Mouse (Mus musculus) frontal cortex, postnatal 36 days (tissue): ENCODE data around the gene Gm7694.

Experiments
- DNase-seq, 2 experiments: peaks; one replicate each; pipeline ENCODE4 v3.0.0; 2022; ENCODE audit warnings: low spot score in 2 of 2

The Gm7694 gene

DNA sequence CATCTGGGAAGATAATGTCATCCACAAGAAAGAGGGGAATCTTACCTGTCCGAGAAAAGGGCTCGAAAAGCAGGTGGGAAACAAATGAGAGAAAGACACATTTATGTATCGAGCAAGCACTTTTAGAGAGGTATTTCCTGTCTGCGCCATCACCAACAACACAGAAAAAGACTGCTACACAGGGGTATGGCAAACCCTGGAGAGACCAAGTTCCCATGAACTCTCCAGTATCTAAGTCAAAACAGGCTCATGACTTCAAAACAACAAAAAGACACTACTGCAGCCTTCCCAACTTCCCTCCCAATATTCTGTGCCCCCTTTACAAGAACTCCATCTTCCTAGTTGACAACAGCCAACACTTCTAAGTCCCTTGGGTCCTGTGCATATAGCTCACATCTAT is at the start of gene Gm7694:
Gene Gm7694 (minus strand): TSS at position 101 of the 400 bp plus-strand sequence.
- no peak for DNase-seq

- no peak for DNase-seq
These were observed 47.2 kb upstream of the Gm7694 start for GRCm38 (mm10) chr1:170353335-170353734.

DNA sequence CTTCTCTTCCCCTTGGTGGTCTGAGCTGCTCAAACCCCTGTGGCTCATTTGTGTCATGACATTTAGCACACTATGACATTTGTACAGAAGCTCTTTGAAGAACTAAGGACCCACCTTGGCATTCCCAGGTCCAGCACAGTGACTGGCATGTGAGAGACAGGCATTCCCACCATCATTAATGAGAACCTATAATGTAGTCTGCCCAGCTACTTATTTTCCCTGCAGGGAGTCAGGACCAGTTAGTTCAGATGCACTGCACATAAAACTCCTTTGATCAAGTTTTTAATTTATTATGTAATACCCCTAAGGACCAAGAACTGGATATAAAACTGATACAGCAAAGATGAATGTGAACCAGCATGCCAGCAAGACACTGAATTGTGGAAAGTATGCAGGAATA is 44.9 kb upstream of the Gm7694 start:
- DNase-seq = no peak

GRCm38 (mm10) chr1:170346266-170346665 is 40.1 kb upstream of the Gm7694 start:
- no peak for DNase-seq

- DNase-seq = no peak
These were observed 37.8 kb upstream of the Gm7694 start for GRCm38 (mm10) chr1:170343906-170344305.

DNA sequence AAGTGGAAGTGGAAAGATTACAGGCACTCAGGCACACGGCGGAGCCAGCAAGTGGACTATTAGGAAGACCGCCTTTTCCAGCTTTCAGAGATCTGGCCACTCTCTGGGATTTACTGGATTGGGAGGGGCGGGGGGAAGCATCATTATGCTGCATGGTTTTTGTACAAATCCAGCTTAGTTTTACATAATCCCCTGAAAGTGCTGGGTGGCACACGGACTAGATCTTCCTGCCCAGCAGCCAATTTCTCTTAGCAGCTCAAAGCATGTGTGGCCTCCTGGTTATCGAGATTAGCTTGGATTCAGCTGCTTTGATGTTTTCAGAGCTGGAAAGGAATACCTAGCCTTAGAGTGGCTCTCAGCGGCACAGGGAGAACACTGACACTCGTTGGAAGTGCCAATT is 36.9 kb upstream of the Gm7694 start:
- no peak for DNase-seq

GRCm38 (mm10) chr1:170339943-170340342 is 33.8 kb upstream of the Gm7694 start:
- no peak for DNase-seq

DNA sequence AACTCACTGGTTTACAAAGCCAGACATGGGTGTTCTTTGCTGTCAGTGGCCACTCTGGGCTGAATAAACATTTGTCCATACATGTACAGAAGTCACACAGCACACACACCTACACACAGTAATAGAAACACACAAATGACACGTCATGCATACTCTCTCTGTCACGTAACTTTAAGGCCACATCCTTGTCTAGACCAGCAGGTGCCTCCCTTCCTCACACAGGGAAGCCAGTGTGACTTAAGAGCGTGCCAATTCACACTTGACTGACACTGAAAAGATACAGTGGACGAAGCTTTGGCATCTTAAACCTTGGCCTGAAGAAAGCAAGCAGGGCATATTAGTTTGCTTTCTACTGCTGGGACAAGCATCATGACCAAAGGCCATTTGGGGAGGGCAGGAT is 26.6 kb upstream of the Gm7694 start:
- DNase-seq = no peak

DNA sequence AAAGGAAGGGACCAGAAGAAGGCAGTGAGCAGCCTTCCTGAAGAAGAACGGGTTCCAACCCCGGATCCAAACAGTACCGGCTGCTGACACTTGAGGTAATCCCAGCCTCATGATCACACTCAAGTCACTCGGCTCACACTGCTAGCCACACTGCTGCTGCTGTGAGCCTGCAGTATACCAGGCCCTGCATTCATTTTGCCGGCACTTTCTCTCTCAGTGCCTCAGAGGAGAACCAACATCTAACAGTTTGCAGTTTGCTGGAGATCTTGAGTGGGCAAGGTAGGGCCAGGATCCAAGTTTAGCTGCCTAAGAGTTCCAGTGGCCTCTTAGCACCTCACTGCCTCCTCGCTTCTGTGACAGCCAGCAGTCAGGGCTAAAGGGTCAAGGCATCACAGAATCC is 25.8 kb upstream of the Gm7694 start:
- DNase-seq = no peak

GRCm38 (mm10) chr1:170325277-170325676 is 19.1 kb upstream of the Gm7694 start:
- no peak for DNase-seq

- DNase-seq = no peak
These were observed 18.2 kb upstream of the Gm7694 start for GRCm38 (mm10) chr1:170324312-170324711.

DNA sequence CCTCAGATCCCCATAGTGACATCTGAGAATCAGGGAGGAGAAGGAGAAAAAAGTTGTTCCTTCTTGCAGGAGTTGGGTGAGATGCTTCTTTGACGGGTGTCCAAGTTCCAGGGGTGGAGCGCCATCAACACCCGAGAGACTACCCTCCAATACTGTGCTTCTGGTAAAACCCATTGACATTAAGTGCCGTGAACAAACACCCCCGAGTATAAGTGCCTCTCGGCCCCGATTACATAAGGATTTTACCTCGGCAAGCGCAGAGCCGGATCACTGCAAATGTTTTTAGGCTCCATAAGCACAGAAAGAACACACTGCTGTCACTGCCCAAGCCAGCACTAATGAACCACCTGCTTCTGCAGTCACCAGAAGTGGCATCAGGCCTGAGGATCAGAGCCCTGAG is 16.9 kb upstream of the Gm7694 start:
- DNase-seq = no peak

DNA sequence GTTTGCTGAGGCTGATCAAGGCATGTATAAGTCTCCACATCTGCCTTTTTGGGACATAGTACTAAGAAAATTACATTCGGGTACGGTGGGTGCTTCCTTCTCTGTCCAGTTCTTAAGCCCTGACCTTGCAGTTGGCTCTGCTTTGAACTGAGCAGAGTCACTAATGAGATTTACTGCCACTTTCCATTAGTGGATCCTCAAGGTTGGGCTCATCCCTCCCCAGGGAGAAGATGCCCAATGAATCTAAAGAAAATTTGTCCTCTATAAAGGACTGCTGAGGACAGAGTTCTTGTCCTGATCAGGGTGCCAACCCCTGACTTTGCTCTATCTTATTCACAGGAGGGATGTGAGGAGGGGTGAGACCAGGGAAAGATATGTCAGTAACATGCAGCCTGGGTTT is 15.9 kb upstream of the Gm7694 start:
- no peak for DNase-seq

- DNase-seq = no peak
These were observed 5.3 kb upstream of the Gm7694 start for GRCm38 (mm10) chr1:170311431-170311830.

- DNase-seq = no peak
These were observed 2.4 kb upstream of the Gm7694 start, which contains the start of gene Spata46 for GRCm38 (mm10) chr1:170308503-170308902. Spata46 (plus strand) TSS chr1:170308803.

- no peak for DNase-seq
These were observed 1.1 kb downstream of the Gm7694 start for GRCm38 (mm10) chr1:170305002-170305401.

- no peak for DNase-seq
These were observed 3.0 kb downstream of the Gm7694 start for GRCm38 (mm10) chr1:170303103-170303502.

DNA sequence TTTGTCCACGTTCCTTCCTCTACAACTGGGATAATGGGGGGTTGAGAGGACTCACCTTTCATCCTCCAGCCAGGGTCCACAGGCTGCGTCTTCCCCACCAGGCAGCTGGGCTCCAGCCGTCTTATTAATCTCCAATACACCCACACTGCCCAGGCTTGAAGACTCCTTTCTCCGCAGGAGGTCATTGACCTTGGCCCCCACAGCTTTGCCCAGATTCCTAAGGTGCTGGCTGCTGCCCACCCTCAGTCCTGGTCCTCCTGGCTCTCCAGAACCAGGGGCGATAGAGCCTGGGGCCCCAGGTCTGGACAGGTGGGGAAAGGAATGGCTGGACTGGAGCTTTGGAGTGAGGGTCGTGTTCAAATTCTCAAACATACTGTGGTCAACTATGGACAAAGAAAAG is 3.7 kb downstream of the Gm7694 start:
- no peak for DNase-seq

DNA sequence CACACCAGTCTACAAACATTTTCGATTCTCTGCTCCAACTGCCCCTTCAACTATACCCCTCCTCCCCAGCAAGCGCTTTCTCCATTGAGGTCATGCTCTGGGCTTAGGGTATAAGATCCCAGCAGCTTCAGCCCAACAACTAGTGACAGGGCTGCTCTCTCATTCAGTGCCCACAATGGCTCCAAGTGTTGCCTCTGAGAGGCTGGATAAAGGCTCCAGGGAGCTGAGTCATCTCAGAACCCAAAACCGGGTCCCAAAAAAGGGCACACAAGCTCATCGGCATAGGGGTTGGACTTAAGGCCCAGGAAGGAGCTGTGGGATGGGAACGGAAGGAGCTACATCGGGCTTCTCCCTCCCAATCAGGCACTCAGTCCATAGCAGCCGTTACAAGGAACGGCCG is 4.4 kb downstream of the Gm7694 start:
- no peak for DNase-seq

DNA sequence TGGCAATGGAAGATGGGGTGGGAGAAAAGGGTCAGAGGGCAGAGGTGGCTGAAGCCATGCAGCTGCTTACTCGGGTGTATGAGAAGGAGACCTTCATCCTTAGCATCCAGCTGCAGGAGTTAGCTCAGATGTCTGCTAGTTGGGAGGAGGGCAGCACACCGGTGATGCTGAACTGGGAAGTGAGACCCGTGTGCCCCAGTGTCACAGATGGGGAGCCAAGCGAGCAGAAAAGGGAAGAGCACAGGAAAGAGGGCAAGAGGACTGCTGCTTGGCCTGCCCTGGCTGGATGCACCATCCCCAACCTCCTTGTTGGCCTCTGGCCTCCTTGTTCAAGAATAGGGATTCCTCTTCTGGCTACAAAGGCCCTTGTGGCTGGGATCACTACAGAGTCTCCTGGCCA is 6.6 kb downstream of the Gm7694 start:
- DNase-seq = no peak

DNA sequence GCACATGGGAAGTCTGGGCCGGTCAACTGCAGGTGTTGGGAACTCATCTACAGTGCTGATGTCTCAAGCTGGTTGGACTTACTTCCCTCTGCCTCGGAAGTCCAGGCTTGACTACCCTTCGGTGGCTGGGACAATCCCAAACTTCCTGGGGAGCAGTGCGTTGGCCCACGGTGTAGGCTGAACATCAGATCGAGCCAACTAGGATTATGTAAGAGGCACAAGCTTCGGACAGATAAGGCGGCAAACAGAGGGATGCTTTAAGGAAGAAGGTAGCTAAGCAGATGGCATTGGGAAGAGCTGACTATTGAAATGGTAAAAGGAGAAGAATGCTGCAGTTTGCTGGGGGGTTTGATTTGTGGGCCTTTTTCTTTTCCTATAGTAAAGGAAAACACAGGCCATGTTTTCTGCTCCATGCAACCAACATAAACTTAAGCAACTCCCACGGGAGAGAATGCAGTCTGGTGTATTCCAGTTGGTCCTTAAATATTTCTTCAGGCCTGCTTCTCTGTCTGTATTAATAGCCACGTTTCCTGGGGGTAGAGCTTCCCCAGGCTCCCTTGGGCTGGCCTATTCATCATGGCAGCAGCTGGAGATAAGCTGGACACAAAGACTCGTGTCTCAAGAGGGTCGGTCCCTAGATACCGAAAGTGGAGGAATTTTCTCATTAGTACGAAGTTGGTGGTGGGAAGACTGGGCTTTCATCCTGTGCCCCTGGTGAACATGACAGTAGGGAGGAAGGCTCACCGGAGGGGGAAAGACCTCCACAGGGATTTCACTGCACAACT is 11.2 kb downstream of the Gm7694 start:
- DNase-seq = no peak

- DNase-seq = no peak
These were observed 12.9 kb downstream of the Gm7694 start for GRCm38 (mm10) chr1:170293257-170293656.

GRCm38 (mm10) chr1:170292239-170292951 is 13.7 kb downstream of the Gm7694 start:
- DNase-seq = peak in 1 of 2 experiments; percentile 75
